Mouse (Mus musculus) naive thymus-derived CD4-positive, alpha-beta T cell, adult 2 months (primary cell): ENCODE data around the gene Rgsl1.
"Not testable (repeated sequence)": the region's sequence is repeated elsewhere in the genome, so short reads cannot be mapped to it uniquely, and the experiment has no call there.

Source experiments
- DNase-seq: peaks from one replicate; pipeline ENCODE4 v3.0.0-alpha.2; 2011; ENCODE audit warnings: low read depth

The Rgsl1 gene

GRCm38 (mm10) chr1:153844042-153844441, at the start of gene Rgsl1:
Gene Rgsl1, minus strand, starts transcription at chr1:153844142.
- no peak for DNase-seq

DNA sequence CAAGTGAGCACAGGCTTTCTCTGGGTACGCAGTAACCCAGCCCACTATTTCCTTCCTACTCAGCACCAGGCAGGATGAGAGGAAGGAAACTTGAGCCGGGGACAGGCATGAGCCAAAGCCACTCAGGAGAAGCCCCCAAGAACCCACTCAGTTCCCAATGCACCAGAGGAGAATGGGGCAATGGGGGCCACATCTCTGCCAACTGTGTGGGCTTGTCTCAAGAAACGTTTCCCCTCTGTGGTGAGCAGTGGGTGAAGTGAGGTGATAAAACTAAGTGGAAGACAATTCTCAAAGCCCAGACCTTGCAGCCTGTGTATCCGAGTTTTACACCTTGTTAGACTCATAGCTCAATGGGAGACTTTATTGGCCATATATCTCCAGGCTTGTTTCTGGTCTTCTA, 47.5 kb upstream of the Rgsl1 start, which contains the start of gene Teddm1a:
Teddm1a (plus strand) TSS at position 301 of the 400 bp plus-strand sequence.
- no peak for DNase-seq

GRCm38 (mm10) chr1:153890121-153890520, 46.2 kb upstream of the Rgsl1 start:
- DNase-seq, result no peak

DNA sequence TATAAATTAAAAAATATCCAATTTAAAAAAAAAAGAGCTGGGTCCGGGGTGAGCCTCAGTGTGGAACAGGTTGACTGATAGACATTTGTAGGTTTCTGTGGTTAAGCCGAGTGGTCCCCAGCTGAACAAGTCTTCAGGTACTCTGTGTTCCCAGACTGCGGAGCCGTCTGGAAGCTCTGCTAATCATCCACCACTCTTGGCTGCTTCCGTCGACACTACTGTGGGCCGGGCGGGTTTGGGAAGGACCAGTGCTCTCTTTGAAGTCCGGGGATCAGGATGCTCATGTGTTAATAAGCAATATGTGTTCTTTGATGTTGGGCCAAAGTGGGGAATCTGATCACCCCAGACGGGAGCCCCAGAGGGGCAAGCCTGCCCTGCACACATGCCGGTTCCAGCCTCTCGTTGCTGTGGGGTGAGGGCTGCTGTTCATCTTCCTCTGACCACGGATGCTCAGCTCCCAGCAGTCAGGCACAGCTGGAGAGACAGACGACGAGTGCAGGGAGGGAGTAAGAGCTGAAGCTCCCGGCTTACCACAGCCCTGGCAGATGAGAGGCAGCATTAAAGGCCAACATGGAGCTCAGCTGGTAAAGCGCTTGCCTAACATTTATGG, 42.2 kb upstream of the Rgsl1 start:
- DNase-seq, result no peak

DNA sequence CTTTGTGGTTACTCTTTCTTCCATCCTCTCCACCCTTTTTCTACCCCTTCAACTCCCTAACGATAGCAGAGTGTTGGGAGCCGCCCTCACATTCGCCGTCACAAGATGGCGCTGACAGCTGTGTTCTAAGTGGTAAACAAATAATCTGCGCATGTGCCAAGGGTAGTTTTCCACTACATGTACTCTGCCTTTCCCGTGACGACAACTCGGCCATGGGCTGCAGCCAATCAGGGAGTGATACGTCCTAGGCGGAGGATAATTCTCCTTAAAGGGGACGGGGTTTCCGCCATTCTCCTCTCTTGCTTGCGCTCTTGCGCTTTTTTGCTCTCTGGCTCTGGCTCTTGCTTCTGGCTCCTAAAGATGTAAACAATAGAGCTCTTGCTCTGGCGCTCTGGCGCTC, 36.4 kb upstream of the Rgsl1 start:
- not testable (repeated sequence) for DNase-seq

GRCm38 (mm10) chr1:153874045-153874444, 30.1 kb upstream of the Rgsl1 start, which contains the start of gene Teddm1b:
Gene Teddm1b, plus strand, starts transcription at chr1:153874345.
- no peak for DNase-seq

- DNase-seq, result no peak
Measured at GRCm38 (mm10) chr1:153855946-153856345, 12.0 kb upstream of the Rgsl1 start.

GRCm38 (mm10) chr1:153852696-153853095, 8.8 kb upstream of the Rgsl1 start:
- not testable (repeated sequence) for DNase-seq

DNA sequence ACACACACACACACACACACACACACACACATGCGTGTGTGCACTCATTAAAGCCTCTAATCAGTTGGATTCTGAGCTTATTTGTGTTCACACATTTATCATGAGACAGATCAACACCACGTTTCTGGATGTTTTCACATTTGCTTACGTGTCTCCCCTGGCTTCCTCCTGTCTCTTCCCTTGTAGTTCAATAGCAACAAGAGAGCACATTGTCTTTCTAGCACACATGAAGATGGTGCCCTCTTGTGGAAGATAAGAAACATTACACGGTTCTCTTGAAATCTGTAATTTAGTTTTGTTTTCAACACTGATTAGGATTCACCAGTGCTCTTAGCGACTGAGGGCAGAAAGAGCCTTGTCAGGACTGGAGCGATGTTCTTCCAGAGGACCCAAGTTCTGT, 2.9 kb upstream of the Rgsl1 start:
- DNase-seq, result peak; percentile 73

DNA sequence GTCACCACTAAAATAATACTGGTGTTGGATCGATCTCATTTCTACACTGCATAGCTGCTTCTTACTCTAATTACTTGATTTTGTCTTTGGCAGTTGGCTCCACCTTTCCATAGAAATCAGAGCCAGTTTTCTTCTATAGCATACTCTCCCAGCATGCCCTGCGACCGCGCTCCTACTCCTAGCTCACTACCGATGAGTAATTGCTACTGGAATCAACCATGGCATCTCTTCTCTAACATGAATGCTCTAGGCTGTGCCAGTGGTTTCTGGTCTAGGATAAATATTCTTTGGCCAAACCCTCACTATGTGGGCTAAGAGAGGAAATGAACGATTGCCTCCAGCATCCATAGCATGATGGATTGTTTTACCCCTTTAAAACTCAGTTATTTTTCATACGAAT, 2.5 kb upstream of the Rgsl1 start:
- DNase-seq, result peak; percentile 5

GRCm38 (mm10) chr1:153842121-153842740, 1.7 kb downstream of the Rgsl1 start:
- no peak for DNase-seq

- DNase-seq, result no peak
Measured at GRCm38 (mm10) chr1:153836036-153836435, 7.9 kb downstream of the Rgsl1 start.

DNA sequence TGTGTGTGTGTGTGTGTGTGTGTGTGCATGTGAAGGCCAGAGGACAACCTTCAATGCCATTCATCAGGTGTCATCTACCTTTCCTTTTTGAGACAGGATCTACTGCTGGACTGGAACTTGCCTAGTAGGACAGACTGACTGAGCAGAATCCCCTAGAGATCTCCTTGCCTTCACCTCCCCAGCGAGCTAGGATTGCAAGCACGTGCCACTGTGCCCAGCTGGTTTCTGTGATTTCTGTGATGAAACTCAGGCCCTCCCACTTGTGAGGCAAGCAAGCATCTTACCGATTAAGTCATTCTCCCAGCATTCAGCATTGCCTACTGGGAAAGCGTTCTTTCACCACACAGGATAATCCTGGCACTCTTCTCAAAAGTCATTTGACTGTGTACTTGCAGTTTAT, 13.2 kb downstream of the Rgsl1 start:
- no peak for DNase-seq

- DNase-seq, result no peak
Measured at GRCm38 (mm10) chr1:153820216-153820615, 23.7 kb downstream of the Rgsl1 start.

- no peak for DNase-seq
Measured at GRCm38 (mm10) chr1:153814278-153814677, 29.7 kb downstream of the Rgsl1 start.

DNA sequence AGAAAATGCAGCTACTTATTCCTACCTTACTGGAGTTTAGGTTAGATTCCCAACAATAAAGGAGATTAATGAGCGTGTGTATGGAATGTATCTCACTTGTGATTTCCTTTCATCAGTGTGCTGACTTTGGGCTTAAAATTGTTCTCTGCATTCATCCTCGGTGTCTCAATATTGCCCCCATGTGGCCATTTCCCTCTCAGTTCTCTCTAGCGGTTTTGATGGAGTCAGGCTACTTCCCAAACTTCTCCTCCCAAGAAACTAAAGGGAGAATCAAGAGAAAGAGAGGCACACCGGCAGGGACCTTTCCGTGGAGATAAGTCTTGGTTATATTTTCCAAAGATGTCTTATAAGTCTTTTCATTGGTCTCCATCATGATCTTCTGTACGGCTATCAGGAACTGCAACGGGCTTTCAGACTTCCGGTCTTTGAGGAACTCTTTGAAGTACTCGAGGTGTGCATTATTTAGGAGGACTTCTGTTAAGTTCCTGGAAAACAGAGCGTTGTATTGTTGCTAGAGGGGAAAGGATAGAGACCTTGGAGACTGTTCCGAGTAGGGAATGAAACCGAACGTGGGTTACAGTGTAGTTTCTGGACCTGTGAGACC, 36.5 kb downstream of the Rgsl1 start:
- DNase-seq, result peak; percentile 65

- no peak for DNase-seq
Measured at GRCm38 (mm10) chr1:153803530-153803929, 40.4 kb downstream of the Rgsl1 start.

- no peak for DNase-seq
Measured at GRCm38 (mm10) chr1:153802691-153803090, 41.3 kb downstream of the Rgsl1 start.

- no peak for DNase-seq
Measured at GRCm38 (mm10) chr1:153794241-153794640, 49.7 kb downstream of the Rgsl1 start.

GRCm38 (mm10) chr1:153790708-153791107, 53.2 kb downstream of the Rgsl1 start:
- no peak for DNase-seq

DNA sequence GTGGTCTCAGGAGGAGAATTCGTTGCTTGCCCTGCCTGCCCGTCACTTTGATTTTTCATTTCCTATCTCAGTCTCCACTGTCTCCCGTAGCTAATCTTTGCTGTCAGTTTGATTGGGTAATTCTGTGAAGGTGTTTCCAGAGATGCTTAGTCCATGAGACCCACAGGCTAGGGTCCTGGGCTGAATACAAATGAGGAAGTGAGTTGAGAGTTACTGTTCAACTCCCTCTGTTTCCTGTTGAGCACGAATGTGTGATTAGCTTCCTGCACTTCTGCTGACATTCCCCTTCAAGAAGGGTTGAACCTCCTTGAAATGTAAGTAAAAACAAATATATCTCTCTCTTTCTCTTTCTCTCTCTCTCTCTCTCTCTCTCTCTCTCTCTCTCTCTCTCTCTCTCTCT, 58.3 kb downstream of the Rgsl1 start:
- DNase-seq, result no peak

- DNase-seq, result no peak
Measured at GRCm38 (mm10) chr1:153783339-153783738, 60.6 kb downstream of the Rgsl1 start.

DNA sequence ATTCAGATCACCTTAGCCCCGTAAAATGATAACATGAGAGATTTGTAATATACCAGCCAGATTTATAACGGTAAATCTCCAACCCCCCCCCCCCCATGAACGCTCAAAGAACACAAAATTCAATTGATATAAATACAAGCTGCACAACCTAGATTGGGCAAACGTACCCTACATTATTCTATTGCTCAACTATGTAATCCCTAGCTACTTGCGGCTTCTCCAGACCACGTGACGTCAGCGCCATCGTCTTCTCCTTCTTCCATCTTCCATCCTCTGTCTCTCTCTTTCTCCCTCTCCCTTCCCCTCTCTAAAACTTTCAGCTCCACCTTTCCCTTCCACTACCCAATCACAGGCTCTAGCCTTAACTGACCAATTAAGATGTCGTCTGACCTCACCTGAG, 65.7 kb downstream of the Rgsl1 start:
- DNase-seq, result no peak
